Mouse (Mus musculus): ENCODE measurements around the gene Cryab. TPM values are rescaled to one million over a fixed set of nuclear protein-coding genes. Genes with fewer than 3 reads are reported as not detected.
A peak's percentile ranks its signal among the peaks of the same experiment; 100 is the strongest.

Gene Cryab
- 100 to 1,000 TPM in 1 of 2 experiments, 10 to 100 TPM in 1; 90.2 to 105 TPM for total RNA-seq (2021)
- long read RNA-seq, experiment 1, transcript Cryab-205 (4 exons, 836 nt): minor isoform, 8 of 113 reads
- long read RNA-seq, experiment 1, transcript Cryab-201 (3 exons, 946 nt): major isoform, 99 of 113 reads
- long read RNA-seq, experiment 1, partial matches to known transcripts: 0 of 113 reads
- long read RNA-seq, experiment 1, other reads (novel, unspliced or antisense): 4 of 113 reads
- long read RNA-seq, experiment 2, transcript Cryab-201 (3 exons, 946 nt): major isoform, 57 of 60 reads
- long read RNA-seq, experiment 2, partial matches to known transcripts: 0 of 60 reads
- long read RNA-seq, experiment 2, other reads (novel, unspliced or antisense): 1 of 60 reads

DNA sequence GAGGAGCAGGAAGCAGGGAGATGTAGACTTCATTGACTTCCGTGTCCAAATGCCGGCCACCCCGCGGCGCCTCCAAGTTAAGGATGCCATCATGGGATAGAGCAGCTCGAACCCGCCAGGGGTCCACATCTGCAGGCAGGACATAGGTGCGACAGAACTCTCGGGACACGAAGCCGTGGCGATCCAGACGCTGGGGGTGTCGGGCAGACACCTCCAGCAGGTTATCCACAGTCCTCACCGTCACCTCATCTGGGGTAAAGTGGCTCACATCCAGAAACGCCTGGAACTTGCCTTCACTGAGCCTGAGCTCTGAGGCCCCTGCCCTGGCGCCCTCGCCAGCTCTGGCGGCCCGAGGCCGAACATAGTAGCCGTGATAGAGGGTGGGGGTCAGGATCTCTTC, at the start of gene Cryab:
Gene Cryab (plus strand): TSS at position 3 of the 400 bp plus-strand sequence.
- intact Hi-C loops (cut with DNase I): loop anchor here (5.0 kb wide), 1 partner anchor 54 kb away; no protein-coding TSS in a partner anchor

DNA sequence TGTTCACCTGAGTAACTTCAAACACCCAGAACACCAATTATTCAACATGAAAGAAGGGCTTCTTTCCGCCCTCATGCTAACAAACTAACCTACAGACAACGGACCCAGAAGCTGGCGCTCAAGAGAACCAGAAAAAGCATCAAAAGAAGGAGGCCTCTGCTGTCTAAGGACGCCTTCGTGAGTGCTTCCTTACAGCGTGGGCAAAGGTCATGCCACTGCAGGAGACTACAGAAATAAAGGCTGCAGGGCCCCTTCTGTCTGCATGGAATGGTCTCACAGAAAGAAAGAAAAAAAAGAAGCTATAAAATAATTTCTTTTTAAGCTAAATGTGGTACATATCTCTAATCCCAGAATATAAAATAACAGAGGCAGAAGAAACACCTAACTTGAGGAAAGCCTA, 46.2 kb upstream of the Cryab start:
- intact Hi-C loops (cut with DNase I): no loop called here
- DNase-seq (ENCODE audit: low spot score in 2 of 2): no peak

More for the DNA sequence above, at the start of gene Cryab:
- DNase-seq (ENCODE audit: low spot score in 2 of 2): no peak

DNA sequence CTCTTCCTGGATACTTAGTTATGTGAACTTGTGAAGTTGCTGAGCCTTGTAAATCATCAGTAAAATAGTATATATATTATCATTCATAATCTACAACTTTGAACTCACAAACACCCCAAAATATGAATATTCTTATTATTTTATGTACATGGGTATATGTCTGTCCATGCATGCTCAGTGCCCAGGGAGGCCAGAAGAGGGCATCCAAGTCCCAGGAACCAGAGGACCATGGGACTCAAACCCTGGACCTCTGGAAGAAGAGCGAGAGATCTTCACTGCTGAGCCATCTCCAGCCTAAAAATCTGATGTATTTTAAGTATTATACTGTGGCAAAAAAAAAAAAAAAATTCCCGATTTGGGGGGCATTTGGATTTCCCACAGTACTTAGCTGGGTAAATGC, 42.0 kb upstream of the Cryab start:
- intact Hi-C loops (cut with DNase I): no loop called here
- DNase-seq (ENCODE audit: low spot score in 2 of 2): peak in 1 of 2 experiments; percentile 34

DNA sequence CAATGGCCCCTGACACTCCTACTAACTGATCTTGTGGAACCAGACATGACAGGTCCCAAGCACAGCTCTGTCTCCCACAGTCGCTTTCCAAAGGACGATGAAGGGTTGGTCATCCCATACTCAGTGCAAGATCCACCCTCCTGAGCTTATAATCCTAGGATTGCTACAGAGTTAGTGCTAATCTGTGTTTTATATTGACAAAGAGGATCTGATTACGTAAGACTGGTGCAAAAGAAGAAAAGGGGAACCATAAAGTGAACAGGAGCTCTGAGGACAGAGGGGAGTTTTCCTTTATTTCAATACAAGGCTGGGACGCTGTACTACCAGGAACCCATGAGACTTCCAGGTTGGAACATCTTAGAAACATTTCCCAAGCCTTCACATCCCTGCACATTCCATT, 39.8 kb upstream of the Cryab start:
- intact Hi-C loops (cut with DNase I): no loop called here
- DNase-seq (ENCODE audit: low spot score in 2 of 2): no peak

DNA sequence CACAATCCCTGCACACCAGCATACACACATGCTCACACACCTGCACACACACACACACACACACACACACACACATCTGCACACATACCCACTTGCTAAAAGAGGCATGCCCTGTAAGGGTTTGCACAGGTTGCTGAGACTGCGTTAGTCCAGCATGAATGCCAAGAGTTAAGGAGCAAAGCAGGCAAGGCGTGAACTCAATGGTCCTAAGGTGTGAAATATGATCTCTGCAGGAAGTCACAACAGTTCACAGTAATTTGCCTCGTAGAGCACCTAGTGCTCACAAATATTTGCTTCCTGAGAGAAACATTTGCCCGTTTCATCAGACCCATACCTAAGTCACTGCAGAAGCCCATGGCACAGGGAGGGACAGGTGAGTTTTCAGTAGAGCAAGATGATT, 36.9 kb upstream of the Cryab start:
- no peak for DNase-seq (ENCODE audit: low spot score in 2 of 2)
- intact Hi-C loops (cut with DNase I): no loop called here

DNA sequence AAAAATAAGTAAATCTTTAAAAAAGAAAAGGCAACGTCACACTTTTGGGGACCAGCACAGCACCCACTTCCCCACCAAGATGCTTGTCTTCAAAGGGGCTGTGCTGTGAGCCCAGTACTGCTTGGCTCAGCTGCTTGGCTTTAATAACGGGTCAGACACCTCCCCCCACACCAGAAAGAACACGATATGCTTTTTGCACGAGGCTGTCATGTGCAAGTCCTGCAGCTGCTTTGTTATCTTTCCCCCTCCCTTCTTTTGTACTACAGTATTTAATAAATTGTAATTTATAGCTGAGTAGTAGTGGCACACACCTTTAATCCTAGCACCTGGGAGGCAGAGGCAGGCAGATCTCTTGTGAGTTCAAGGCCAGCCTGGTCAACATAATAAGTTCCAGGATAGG, 32.2 kb upstream of the Cryab start:
- intact Hi-C loops (cut with DNase I): no loop called here
- DNase-seq (ENCODE audit: low spot score in 2 of 2): no peak

DNA sequence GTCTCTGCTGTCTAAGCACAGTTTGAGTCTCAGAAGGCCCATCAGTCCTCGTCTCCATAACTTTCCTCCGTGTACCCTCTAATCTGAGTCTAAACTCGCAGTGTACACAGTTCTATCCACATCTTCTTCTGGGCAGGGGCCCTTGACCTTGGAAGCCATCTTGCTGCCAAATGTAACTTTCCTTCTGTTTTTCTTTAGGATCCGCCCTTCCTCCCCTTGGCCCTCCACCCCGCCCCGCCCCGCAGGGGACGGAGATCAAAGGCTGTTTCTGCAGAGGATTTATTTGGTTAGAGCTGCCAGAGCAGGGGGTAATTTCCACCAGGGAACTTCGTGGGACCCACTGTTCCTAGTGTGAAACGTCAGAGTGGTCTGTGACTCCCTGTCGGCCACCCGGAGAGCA, 30.1 kb upstream of the Cryab start:
- DNase-seq (ENCODE audit: low spot score in 2 of 2): no peak
- intact Hi-C loops (cut with DNase I): no loop called here

DNA sequence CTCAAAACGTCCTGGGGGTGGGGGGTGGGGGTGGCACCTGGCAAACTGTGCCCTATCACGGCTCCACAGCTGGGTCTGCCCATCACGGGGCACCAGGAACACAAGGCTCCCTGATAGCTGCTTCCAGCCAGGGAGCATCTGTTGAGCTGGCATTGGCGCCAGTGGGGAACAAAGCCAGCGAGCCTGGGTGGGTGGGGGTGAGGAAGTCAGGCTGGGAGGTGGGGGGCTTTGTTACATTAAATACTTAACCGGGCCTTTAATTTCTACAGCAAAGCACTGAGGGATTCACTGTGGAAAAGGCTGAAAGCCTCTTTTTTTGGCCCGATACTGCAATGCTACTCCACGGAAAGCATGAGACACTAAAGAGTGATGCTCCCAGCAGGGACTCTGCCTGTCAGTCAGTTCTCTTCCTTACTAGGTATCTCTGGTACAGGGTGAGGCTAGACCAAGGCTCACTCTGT, 28.6 kb upstream of the Cryab start:
- DNase-seq (ENCODE audit: low spot score in 2 of 2): no peak
- intact Hi-C loops (cut with DNase I): no loop called here

DNA sequence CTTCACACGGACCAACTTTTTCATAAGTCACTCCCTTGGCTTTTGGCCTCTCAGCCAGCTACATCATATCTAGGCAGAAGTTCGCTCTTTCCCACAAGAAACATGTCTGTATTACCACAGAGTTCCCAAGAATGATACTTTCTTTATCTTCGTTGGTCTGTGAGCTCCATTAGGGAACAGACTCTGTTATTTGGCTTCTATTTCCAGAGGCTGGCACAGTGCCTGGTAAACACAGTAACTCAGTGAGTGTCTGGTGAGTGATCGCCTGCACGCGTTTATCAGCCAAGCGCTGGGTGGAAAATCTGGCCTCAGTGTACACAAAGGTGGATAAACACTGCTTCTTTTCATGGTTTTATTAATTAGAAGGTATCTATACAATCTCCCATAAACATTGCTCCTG, 27.7 kb upstream of the Cryab start:
- peak; percentile 58 to 78 for DNase-seq (ENCODE audit: low spot score in 2 of 2)
- intact Hi-C loops (cut with DNase I): no loop called here

DNA sequence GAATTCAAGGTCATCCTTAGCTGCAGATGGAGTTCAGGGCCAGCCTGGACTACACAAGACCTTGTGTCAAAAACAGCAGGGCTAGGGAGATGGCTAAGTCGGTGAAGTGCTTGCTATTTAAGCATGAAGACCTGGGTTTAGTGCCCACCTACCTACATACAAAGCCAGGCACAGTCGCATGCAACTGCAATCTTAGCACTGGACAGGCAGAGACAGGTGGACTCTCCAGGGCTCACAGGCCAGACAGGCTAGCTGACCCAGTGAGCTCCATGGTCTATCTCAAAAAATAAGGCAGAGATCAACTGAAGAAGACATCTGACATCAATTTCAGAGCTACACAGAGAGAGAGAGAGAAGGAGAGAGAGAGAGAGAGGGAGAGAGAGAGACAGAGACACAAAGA, 27.0 kb upstream of the Cryab start:
- no peak for DNase-seq (ENCODE audit: low spot score in 2 of 2)
- intact Hi-C loops (cut with DNase I): no loop called here

DNA sequence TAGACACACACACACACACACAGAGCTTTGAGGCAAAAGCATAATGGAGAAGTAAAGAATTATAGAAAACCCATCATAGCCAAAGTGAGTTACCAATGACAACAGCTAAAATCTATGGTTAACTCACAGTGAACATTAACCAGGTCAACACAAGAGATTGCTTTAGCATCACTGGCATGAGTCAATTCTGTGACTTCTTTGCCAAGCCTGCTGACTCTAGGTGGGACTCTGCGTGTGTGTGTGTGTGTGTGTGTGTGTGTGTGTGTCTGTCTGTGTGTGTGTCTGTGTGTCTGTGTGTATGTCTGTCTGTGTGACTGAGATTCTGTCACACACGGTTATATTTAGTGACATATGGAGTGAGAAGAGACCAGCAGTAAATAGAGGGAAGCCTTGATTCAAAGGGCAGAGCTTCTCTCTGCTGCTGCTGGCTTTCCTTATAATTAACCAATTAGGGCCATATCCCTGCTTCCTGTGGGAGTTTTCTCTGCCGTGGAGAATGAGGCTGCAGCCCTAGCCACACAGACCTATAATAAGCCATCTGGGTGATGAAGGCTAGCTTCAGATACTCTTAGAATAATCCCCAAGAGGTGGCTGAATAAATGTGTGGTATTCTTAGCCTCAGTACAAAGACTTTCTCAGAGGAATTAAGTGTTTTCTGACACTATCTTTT, 26.3 kb upstream of the Cryab start:
- no peak for DNase-seq (ENCODE audit: low spot score in 2 of 2)
- intact Hi-C loops (cut with DNase I): no loop called here

DNA sequence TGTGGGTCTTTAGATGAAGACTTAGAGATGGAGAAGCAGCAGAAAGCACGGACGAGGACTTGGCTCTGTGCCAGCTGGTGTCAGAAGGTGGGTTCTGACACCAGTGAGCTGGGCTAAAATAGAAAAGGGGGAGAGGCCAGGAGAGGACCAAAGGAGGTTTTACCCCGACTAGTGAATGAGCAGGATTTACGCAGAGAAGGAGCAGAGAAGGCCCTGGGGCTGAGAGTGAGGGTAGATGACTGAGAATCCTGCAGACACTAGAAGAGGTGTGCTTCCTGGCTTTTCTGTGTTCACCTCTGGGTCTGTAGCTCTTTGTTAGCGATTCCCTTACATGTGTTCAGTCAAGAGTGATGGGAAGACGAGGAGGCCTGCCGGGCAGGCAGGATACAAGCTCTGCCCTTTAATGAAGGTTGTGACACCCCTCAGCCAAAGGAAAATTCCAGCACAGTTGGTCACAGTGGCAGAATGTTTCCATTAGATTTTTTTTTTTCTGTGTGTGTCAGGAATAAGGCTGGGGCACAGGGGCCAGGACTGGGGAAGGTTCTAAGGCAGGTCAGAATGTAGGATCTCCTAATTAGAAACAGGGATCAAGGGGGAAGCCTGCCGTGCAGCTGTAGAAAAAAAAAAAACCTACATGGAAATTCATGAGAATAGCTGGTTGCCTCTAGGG, 25.1 kb upstream of the Cryab start:
- no peak for DNase-seq (ENCODE audit: low spot score in 2 of 2)
- intact Hi-C loops (cut with DNase I): no loop called here

DNA sequence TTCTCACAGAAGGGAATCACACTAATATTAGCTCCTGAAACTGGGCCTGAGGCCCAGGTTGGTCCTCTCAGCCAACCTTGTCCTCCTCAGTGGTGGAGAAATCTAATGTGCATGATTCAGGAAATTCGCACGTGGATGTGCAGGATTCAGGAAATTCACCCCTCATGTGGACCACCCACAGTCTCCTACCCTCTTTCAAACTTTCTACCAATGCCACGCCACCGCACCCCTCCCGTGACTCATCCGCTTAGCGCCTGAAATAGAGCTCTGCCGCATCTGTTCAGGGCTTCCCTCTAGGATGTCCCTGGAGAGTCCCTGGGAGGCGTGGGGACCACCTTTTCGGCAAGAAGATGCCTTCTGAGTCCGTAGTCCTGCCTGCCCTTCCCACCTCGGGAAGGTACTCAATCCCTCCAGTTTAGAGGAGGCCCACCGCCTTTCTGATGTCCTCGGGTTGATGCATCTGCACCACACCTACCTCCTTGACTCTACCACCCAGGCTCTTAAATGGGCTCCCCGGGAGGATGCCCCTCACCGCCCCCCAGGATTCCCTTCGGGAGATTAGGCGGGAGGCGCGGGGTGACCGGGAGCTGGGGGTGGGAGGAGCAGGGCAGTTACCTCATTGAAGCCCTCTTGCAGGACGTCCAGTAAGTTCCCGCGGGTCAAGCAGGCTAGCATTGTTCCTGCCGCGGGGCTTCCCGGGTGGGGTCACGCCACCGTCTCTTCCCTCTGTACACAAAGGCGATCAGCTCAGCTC, 23.8 kb upstream of the Cryab start:
- intact Hi-C loops (cut with DNase I): no loop called here
- DNase-seq (ENCODE audit: low spot score in 2 of 2): peak; percentile 72 to 73

DNA sequence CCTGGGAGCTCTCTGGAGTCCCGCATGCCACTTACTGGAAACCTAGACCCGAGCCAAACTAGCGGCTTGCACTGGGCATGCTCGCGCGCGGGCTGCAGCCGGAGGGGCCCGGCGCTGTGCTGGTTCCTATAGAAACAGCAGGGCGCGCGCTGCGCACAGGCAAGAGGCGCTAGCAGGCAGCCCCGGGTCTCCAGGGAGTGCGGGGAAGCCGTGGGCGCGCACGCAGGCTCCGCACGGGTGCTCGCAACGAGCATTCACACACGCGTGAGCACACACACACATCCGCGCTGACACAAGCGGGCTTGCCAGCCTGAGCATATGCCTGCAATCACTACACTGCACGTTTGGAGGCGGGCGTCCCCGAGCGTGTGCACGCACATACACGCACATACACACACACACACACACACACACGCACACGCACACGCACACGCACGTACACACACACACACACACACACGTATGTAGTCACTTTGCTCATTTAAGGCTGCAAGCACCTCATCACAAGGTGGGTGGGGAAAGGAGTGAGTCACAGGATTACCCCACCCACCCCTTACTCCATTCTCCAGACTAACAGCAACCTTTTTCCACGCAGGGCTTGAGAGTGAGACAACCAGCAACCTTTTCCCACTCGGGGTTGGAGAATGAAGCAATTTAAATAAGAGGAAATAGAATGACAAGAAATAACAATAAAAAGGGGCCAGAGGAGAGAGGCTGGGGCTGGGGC, 23.0 kb upstream of the Cryab start:
- DNase-seq (ENCODE audit: low spot score in 2 of 2): peak; percentile 91 to 96
- intact Hi-C loops (cut with DNase I): no loop called here

DNA sequence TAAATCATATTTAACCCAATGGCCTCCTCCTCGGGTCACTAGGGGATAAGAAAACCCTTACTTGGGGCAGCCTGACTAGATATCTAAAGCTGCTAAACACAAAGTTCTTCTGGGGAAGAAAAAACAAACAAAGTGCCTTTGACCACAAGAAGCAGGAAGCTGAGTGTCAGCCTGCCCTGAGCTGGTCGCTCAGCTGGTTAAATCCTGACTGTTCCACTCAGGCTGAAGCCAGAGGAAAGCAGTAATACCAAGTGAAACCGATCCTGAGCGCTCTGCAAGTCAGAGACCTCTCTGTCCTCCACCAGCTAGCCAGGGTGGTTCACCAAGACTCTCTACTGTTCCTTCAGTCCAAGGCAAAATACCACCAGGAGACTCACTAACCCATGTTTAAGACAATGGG, 21.5 kb upstream of the Cryab start:
- no peak for DNase-seq (ENCODE audit: low spot score in 2 of 2)
- intact Hi-C loops (cut with DNase I): no loop called here

DNA sequence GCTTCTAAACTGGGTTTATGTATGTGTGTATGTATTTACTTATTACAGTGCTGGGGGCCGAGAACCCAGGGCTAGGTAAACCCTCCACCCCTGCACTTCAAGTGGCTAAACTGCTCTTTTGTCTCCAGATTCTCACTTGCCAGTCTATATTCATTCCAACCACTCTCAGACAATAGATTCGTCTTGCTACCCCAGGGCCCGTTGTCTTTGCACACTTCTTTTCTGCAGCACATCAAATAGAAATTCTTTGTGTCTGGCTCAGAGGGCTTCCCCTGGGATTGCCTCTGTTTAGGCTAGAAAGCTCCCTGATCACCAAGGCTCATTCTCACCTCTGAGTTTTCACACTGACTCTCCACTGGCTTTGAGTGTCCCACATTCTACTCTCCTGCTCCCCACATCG, 18.6 kb upstream of the Cryab start:
- DNase-seq (ENCODE audit: low spot score in 2 of 2): no peak
- intact Hi-C loops (cut with DNase I): loop anchor here (5.0 kb wide), 1 partner anchor 35 kb away; no protein-coding TSS in a partner anchor

DNA sequence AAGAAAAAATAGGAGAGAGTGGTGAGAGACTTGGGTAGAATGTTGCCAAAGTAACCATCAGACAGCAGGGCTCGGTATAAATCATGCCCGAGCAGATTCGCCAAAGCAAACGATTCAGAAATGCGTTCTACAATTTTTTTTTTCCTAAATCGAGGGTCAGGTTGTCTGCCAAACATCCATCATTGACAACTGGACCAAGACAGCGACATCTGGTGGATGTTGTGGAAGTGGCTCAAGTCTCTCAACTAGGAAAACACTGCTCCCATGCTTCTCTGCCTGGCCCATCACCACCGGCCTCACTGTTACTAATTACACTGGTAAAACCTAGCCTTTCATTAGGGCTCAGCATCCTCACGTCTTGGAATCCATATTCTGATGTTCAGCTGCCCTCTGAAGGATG, 16.1 kb upstream of the Cryab start:
- intact Hi-C loops (cut with DNase I): loop anchor here (5.0 kb wide), 1 partner anchor 38 kb away; no protein-coding TSS in a partner anchor
- peak in 1 of 2 experiments; percentile 61 for DNase-seq (ENCODE audit: low spot score in 2 of 2)

DNA sequence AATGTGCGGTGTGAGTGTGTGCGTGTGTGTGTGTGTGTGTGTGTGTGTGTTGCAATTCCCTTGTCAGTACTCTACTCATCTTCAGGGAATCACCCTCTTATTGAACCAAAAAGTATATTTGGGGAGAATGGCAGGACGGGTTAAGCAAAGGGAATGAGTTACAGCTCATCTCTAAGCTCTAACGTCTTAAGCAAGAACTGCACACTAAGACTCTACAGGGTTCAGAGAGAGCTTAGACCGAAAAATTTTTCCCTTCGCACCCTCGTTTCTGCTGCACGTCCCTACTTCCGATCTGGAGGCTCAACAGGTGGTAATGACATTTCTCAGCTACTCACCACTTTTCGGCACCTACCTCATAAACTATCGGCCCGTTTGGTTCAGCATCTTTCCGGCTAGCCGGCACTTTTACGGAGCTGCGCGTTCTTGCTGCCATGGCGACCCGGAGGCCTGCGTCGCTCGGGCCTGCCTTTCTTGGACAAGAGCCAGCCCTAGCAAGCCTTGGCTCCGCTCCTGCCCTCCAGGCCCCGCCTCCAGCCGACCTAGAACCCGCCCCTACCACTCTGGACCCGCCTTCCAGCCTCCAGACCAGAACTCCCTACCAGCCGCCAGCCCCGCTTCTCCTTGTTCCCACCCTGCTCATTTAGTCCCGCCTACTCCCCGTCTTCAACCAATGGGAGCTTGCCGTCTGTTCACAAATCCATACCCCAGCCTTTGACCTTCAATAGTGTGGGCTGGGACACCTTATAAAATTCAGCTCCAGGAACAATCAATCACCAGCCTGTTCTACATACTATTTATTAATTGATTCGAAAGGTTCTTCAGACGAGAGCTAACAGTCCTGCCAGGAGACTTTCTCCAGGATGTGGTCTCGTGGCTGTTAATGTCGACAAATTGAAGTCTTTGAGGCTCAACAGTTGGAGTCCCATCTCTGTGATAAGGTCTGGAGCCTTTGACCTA, 11.9 kb upstream of the Cryab start, which contains the start of gene Dixdc1:
Gene Dixdc1 (minus strand): TSS at position 604 of the 957 bp plus-strand sequence.
- intact Hi-C loops (cut with DNase I): no loop called here
- DNase-seq (ENCODE audit: low spot score in 2 of 2): peak; percentile 90 to 93
